Mouse (Mus musculus) MEL (cell line): ENCODE measurements at regions not wholly inside any gene's neighbourhood (a gene's known extent, or its start where the extent isn't known, plus 50 kb on each side); places are given as distances from the start of the nearest gene placed in this dataset.

Experiments used
- CHD2 ChIP-seq: IDR thresholded peaks from 2 replicates; pipeline ENCODE4 v1.6.1; 2011; ENCODE audit warnings: low read length, improper control_type of control experiment
- CTCF ChIP-seq, 3 experiments: IDR thresholded peaks in 2 of 3; conservative IDR thresholded peaks in 1 of 3; 2 replicates each; pipeline ENCODE4 v1.5.1; 2011 to 2012; ENCODE audit warnings: low read length in 3 of 3, low read depth in 2 of 3, mild to moderate bottlenecking in 2 of 3, improper control_type of control experiment in 1 of 3, inconsistent platforms in 1 of 3, mixed read lengths in 1 of 3, moderate library complexity in 1 of 3; ENCODE audit not compliant: control insufficient read depth in 1 of 3, insufficient read depth in 1 of 3, poor library complexity in 1 of 3, severe bottlenecking in 1 of 3
- EP300 ChIP-seq, 2 experiments: IDR thresholded peaks; 2 replicates each; pipeline ENCODE4 v1.6.1; 2011; ENCODE audit warnings: improper control_type of control experiment in 2 of 2, low read length in 2 of 2, low read depth in 1 of 2, mild to moderate bottlenecking in 1 of 2
- GATA1 ChIP-seq: IDR thresholded peaks from 2 replicates; pipeline ENCODE4 v1.6.1; 2011; ENCODE audit warnings: low read depth, low read length, improper control_type of control experiment
- HCFC1 ChIP-seq: IDR thresholded peaks from 2 replicates; pipeline ENCODE4 v1.6.1; 2012; ENCODE audit warnings: low read depth, mild to moderate bottlenecking, inconsistent platforms, low read length, improper control_type of control experiment, moderate library complexity
- MXI1 ChIP-seq: IDR thresholded peaks from 2 replicates; pipeline ENCODE4 v1.6.1; 2011; ENCODE audit warnings: mild to moderate bottlenecking, low read depth, low read length, improper control_type of control experiment
- MYB ChIP-seq: IDR thresholded peaks from 2 replicates; pipeline ENCODE4 v1.6.1; 2011; ENCODE audit warnings: mild to moderate bottlenecking, low read depth, low read length, improper control_type of control experiment
- POLR2A ChIP-seq, 2 experiments: IDR thresholded peaks; 2 replicates each; pipeline ENCODE4 v1.6.1; 2011 to 2012; ENCODE audit warnings: low read length in 2 of 2, mild to moderate bottlenecking in 2 of 2, control low read depth in 1 of 2, improper control_type of control experiment in 1 of 2, low read depth in 1 of 2, moderate library complexity in 1 of 2; ENCODE audit not compliant: control insufficient read depth in 1 of 2, insufficient read depth in 1 of 2, poor library complexity in 1 of 2
- RAD21 ChIP-seq: IDR thresholded peaks from 2 replicates; pipeline ENCODE4 v1.6.1; 2011; ENCODE audit warnings: mild to moderate bottlenecking, low read depth, low read length, improper control_type of control experiment
- SIN3A ChIP-seq: IDR thresholded peaks from 2 replicates; pipeline ENCODE4 v1.6.1; 2012; ENCODE audit warnings: low read length, improper control_type of control experiment, inconsistent platforms
- TCF12 ChIP-seq: IDR thresholded peaks from 2 replicates; pipeline ENCODE4 v1.6.1; 2014; ENCODE audit warnings: low read depth, mild to moderate bottlenecking, inconsistent platforms, low read length, improper control_type of control experiment, moderate library complexity
- USF1 ChIP-seq: IDR thresholded peaks from 2 replicates; pipeline ENCODE4 v1.6.1; 2014; ENCODE audit warnings: low read depth, mild to moderate bottlenecking, inconsistent platforms, low read length, improper control_type of control experiment, moderate library complexity

- TF ChIP-seq RAD21 = no peak
- TF ChIP-seq MXI1 = no peak
- TF ChIP-seq CHD2 = no peak
- no peak for TF ChIP-seq TCF12
- no peak for TF ChIP-seq USF1
- no peak; a peak in 1 of 6 replicates for TF ChIP-seq CTCF (IDR thresholded peaks at IDR 0.05 in 2 of 3, conservative IDR thresholded peaks at IDR 0.05 in 1 of 3; ENCODE audit: control insufficient read depth in 1 of 3, insufficient read depth in 1 of 3, low read depth in 2 of 3, low read length in 3 of 3, poor library complexity in 1 of 3, severe bottlenecking in 1 of 3)
- no peak for TF ChIP-seq EP300 (IDR thresholded peaks at IDR 0.05; ENCODE audit: low read depth in 1 of 2, low read length in 2 of 2)
- no peak for TF ChIP-seq SIN3A
- TF ChIP-seq HCFC1 = no peak
- no peak for TF ChIP-seq POLR2A (IDR thresholded peaks at IDR 0.05; ENCODE audit: control insufficient read depth in 1 of 2, insufficient read depth in 1 of 2, low read depth in 1 of 2, low read length in 2 of 2, poor library complexity in 1 of 2)
- TF ChIP-seq MYB = no peak
- no peak for TF ChIP-seq GATA1
Observed at GRCm38 (mm10) chr14:52638179-52638578, 142.6 kb upstream of the Olfr1507 start.
